Mouse (Mus musculus): ENCODE data around the gene Lce1g.

The Lce1g gene

GRCm38 (mm10) chr3:92752238-92752637 lies at the start of gene Lce1g:
Gene Lce1g (minus strand): TSS chr3:92752338.
- DNase-seq (ENCODE audit: low read depth, low spot score): no peak

- DNase-seq (ENCODE audit: low read depth, low spot score): no peak
Measured at GRCm38 (mm10) chr3:92790414-92790813, 38.3 kb upstream of the Lce1g start, which contains the start of gene Lce1j. Gene Lce1j (minus strand): TSS chr3:92790514.

GRCm38 (mm10) chr3:92778799-92779198 lies 26.7 kb upstream of the Lce1g start, which contains the start of gene Lce1i:
Gene Lce1i (minus strand): TSS chr3:92778899.
- no peak for DNase-seq (ENCODE audit: low read depth, low spot score)

- DNase-seq (ENCODE audit: low read depth, low spot score): no peak
Measured at GRCm38 (mm10) chr3:92771573-92771972, 19.4 kb upstream of the Lce1g start.

- DNase-seq (ENCODE audit: low read depth, low spot score): no peak
Measured at GRCm38 (mm10) chr3:92764965-92765364, 12.8 kb upstream of the Lce1g start, which contains the start of gene Lce1h. Gene Lce1h (minus strand): TSS chr3:92765065.

GRCm38 (mm10) chr3:92753197-92753596 lies 1.1 kb upstream of the Lce1g start:
- DNase-seq (ENCODE audit: low read depth, low spot score): no peak

- no peak for DNase-seq (ENCODE audit: low read depth, low spot score)
Measured at GRCm38 (mm10) chr3:92738996-92739395, 13.1 kb downstream of the Lce1g start, which contains the start of gene Gm38119. Gene Gm38119 (minus strand): TSS chr3:92739096.

GRCm38 (mm10) chr3:92722631-92723030 lies 29.5 kb downstream of the Lce1g start:
- DNase-seq (ENCODE audit: low read depth, low spot score): no peak

- no peak for DNase-seq (ENCODE audit: low read depth, low spot score)
Measured at GRCm38 (mm10) chr3:92720250-92720649, 31.9 kb downstream of the Lce1g start, which contains the start of gene Lce1f. Gene Lce1f (minus strand): TSS chr3:92720350.

- DNase-seq (ENCODE audit: low read depth, low spot score): no peak
Measured at GRCm38 (mm10) chr3:92715122-92715521, 37.0 kb downstream of the Lce1g start.

GRCm38 (mm10) chr3:92708974-92709373 lies 43.2 kb downstream of the Lce1g start, which contains the start of gene Lce1e:
Gene Lce1e (minus strand): TSS chr3:92709074.
- DNase-seq (ENCODE audit: low read depth, low spot score): no peak
